Mouse (Mus musculus): ENCODE data around the gene Hexb. TPM values are rescaled to one million over a fixed set of nuclear protein-coding genes. Genes with fewer than 3 reads are reported as not detected.

Hexb gene
- polyA plus RNA-seq, 1 experiment from 2014 or later: 49.8 TPM

DNA sequence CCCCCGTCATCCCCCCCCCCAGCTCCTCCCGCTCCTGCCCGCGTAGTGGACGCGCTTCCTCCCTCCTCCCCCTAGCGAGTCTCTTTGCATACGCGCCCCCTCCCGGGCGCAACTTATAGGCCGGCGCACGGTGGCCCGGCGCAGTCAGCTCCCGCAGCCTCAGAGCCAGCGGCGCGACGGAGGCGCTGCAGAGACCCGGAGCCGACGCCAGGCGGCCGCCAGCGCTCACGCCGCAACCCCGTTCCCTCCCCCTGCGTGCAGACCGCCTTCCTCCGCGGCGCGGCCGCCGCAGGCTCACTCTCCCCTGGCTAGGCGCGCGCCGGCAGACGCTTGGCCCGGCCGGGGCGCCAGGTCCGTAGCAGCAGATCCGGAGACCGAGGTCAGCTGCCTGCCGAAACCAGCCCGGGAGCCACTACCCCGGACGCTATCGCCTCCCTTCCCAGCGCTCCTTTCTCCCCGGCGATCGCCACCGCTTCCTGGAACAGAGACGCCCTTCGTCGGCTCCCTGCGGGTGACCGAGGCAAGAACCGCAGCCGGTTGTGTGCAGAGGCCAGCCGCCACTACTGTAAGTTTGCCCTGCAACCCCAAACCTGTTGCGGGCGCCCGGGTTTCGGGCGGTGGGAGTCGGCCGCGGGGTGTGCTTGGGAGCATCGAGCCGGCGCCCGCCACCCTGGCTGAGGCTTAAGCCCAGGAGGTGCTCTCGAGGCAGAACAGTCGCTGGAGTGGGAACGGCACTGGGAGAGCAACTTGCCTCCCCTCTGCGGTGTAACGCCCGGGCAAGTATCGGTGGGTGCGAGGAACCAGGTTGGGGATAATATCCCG lies 43.0 kb upstream of the Hexb start, which contains the start of gene Enc1:
Gene Enc1, plus strand, starts transcription at position 141 of the 822 bp plus-strand sequence.
- 0% methylated on average over 66 of the region's 89 CpGs for WGBS
- peaks cover 42% of the 10 kb centered on the region for H3K4me1 ChIP-seq (ENCODE audit: control insufficient read depth, insufficient read depth, low read length)

DNA sequence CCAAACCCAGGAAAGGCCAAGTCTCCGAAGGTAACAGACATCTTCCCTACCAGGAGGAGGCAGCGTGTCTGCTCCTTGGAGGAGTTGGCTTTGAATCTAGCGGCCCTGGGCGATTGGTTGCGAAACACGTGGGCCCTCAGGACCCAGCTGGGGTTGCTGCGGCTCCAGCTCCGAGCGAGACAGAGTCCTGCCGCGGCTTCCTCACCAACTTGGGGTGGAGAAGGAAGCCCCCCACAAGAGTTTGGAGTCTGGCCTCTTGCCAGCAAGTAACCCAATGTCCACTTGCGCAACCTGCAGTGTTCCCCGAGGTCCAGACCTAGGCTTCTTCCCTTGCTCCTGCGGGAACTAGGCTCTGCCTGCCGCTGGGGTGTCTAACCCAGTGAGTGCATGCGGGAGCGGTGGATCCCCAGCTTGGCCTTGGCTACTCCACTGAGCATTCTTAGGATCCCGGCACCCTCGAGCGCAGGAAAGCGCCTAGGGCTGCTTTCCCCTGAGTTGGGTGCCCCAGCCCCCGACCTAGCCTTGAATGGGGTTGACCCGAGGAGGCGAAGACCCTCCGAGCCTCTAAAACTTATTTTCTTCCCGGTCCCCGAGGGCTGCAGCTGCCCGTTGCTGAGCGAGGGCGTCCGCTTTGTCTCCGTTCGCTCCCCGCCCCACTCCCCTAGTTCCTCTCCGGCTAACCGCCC lies 42.3 kb upstream of the Hexb start:
- Histone ChIP-seq H3K27me3 (ENCODE audit: control insufficient read depth, insufficient read depth, low read depth, low read length) (no peaks in the 10 kb centered on the region), H3K36me3 (ENCODE audit: control insufficient read depth, insufficient read depth, low read length) (peaks cover 1% of the 10 kb centered on the region; the same call in 1 of the 2 replicates), H3K4me1 (ENCODE audit: control insufficient read depth, insufficient read depth, low read length) (peaks cover 35% of the 10 kb centered on the region), H3K9me3 (replicated peaks; ENCODE audit: control insufficient read depth, low read length, poor library complexity, severe bottlenecking) (no peaks in the 10 kb centered on the region), H3K27ac (ENCODE audit: low read length) (peak overlapping the region; percentile 97), H3K4me2 (ENCODE audit: low read length) (peak overlapping the region; percentile 91), H3K9ac (ENCODE audit: low read depth, low read length) (peak overlapping the region; percentile 91), H3K4me3 (ENCODE audit: low read depth, low read length) (peak overlapping the region; percentile 94)
- ATAC-seq: peak; percentile 63
- WGBS: under 1% methylated on average over 34 of the region's 36 CpGs

More for the DNA sequence above, 43.0 kb upstream of the Hexb start, which contains the start of gene Enc1:
- Histone ChIP-seq H3K4me3 (ENCODE audit: low read depth, low read length) (peak within 1 kb of the TSS; percentile 94), H3K27ac (ENCODE audit: low read length) (peak within 1 kb of the TSS; percentile 97), H3K4me2 (ENCODE audit: low read length) (peak within 1 kb of the TSS; percentile 91), H3K9me3 (replicated peaks; ENCODE audit: control insufficient read depth, low read length, poor library complexity, severe bottlenecking) (no peaks in the 10 kb centered on the region), H3K36me3 (ENCODE audit: control insufficient read depth, insufficient read depth, low read length) (peaks cover 9% of the 10 kb centered on the region), H3K27me3 (ENCODE audit: control insufficient read depth, insufficient read depth, low read depth, low read length) (no peaks in the 10 kb centered on the region), H3K9ac (ENCODE audit: low read depth, low read length) (peak within 1 kb of the TSS; percentile 91)
- ATAC-seq: peak; percentile 91

DNA sequence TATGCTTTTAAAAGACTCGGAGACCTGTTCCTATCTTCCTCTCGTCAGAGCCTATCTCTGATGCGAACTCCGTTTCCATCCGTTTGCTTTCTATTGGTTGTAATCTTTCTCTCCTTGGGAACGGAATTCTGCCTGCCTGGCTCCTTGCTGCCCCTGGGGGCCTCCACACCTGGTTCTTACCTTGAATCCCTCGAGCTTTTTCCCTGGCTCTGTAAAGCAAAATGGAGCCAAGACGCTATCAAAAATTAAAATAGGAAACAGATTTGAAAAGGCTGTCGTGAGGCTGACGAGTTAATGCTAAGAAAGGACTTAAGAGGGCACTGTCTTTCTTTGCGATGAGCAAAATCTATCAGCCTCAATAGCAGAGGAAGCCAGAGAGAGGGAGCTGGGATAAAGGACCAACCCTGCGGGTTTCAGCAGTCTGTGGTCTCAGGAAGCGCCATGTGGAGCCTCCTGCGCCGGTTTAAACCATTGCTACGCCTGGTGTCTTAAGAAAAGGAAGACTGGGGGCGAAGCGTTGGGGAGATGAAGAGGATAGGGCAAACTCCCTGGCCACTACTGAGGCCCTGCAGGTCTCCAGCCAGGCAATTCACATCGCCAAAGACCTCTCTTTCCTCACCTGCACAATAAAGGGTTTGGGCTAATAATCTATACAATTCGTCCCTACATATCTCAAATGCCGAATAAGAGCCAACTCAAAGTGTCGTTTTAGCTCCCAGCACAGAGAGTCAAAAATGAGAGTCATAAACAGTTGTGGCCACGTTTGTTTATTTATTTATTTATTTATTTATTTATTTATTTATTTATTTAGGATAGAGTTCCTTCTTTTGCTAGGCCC lies 41.4 kb upstream of the Hexb start:
- Histone ChIP-seq H3K27me3 (ENCODE audit: control insufficient read depth, insufficient read depth, low read depth, low read length) (no peaks in the 10 kb centered on the region), H3K4me2 (ENCODE audit: low read length) (peak overlapping the region; percentile 91), H3K36me3 (ENCODE audit: control insufficient read depth, insufficient read depth, low read length) (no peaks in the 10 kb centered on the region), H3K4me3 (ENCODE audit: low read depth, low read length) (peak overlapping the region; percentile 94), H3K27ac (ENCODE audit: low read length) (peak overlapping the region; percentile 97), H3K4me1 (ENCODE audit: control insufficient read depth, insufficient read depth, low read length) (peaks cover 28% of the 10 kb centered on the region), H3K9ac (ENCODE audit: low read depth, low read length) (peak overlapping the region; percentile 55), H3K9me3 (replicated peaks; ENCODE audit: control insufficient read depth, low read length, poor library complexity, severe bottlenecking) (no peaks in the 10 kb centered on the region)
- ATAC-seq: peak; percentile 61
- WGBS: 3% methylated on average over 23 of the region's 23 CpGs

DNA sequence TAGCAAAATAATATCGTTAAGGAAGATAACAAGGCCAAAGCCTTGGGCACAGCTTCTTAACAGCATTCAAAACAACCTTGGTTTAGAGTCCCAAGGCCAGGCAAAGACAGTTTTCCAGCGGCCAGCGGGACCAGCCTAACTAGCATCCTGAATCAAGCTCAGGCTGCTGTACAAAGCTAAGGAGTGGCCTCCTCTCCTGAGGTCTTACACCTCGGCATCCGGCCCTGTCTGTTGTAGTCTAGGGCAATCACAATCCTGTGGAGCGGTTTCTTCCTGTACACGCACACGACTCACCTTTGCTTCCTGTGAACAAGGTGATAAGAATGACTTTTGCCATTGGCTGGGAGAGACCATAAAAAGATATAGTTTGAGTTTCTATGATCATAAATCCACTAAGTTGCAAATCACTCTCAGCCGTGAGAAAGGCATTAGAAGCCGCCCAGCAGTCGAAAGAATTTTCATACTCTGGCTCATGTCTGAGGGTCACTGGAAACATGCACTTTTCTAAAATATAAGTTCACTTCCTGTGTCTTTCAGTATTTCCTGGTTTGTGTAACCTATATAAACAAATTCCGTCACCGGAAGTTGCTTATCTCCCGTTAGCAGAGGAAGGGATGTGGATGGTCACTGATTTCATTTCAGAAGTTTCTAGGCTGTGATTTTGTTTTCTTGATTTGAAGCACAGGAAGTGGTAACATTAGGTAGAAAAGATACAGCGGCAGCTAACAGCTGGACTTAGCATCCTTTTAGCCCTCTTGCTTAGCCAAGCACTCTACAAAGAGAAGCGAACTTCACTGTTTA lies 40.2 kb upstream of the Hexb start:
- H3K27me3 ChIP-seq (ENCODE audit: control insufficient read depth, insufficient read depth, low read depth, low read length): no peaks in the 10 kb centered on the region
- H3K9me3 ChIP-seq (replicated peaks; ENCODE audit: control insufficient read depth, low read length, poor library complexity, severe bottlenecking): no peaks in the 10 kb centered on the region
- no peak overlapping the region for H3K4me2 ChIP-seq (ENCODE audit: low read length)
- H3K9ac ChIP-seq (ENCODE audit: low read depth, low read length): 0 out of 2 replicates have a peak overlapping the region, but pooled peaks have one; percentile 41
- H3K4me3 ChIP-seq (ENCODE audit: low read depth, low read length): no peak overlapping the region
- no peak for ATAC-seq
- WGBS: 55% methylated on average over 16 of the region's 16 CpGs
- H3K4me1 ChIP-seq (ENCODE audit: control insufficient read depth, insufficient read depth, low read length): peaks cover 22% of the 10 kb centered on the region
- H3K27ac ChIP-seq (ENCODE audit: low read length): peak overlapping the region; percentile 60; the same call in 1 of the 2 replicates
- H3K36me3 ChIP-seq (ENCODE audit: control insufficient read depth, insufficient read depth, low read length): no peaks in the 10 kb centered on the region

DNA sequence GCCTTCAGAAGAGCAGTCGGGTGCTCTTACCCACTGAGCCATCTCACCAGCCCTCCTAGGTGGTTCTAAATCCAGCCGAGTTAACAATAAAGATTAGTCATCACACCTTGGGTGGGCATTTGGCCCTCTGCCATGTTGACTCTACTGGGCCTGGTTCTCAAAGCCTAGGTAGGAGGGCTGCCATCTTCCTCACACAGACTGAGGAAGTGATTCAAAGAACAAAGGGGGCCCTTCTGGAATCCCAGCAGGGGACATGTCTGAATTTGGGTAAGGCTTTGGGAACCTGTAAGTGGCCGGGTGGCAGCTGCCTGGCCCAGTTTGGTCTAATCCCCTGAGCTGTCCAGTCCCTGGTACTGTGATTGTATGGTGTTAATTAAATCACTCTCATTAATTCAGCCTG lies 39.5 kb upstream of the Hexb start:
- ATAC-seq: no peak
- H3K4me1 ChIP-seq (ENCODE audit: control insufficient read depth, insufficient read depth, low read length): peaks cover 18% of the 10 kb centered on the region
- WGBS: 19% methylated on average over 3 of the region's 3 CpGs
- no peak overlapping the region for H3K27ac ChIP-seq (ENCODE audit: low read length)
- H3K36me3 ChIP-seq (ENCODE audit: control insufficient read depth, insufficient read depth, low read length): no peaks in the 10 kb centered on the region
- no peaks in the 10 kb centered on the region for H3K9me3 ChIP-seq (replicated peaks; ENCODE audit: control insufficient read depth, low read length, poor library complexity, severe bottlenecking)
- no peak overlapping the region for H3K4me2 ChIP-seq (ENCODE audit: low read length)
- no peak overlapping the region for H3K4me3 ChIP-seq (ENCODE audit: low read depth, low read length)
- no peaks in the 10 kb centered on the region for H3K27me3 ChIP-seq (ENCODE audit: control insufficient read depth, insufficient read depth, low read depth, low read length)
- no peak overlapping the region for H3K9ac ChIP-seq (ENCODE audit: low read depth, low read length)

DNA sequence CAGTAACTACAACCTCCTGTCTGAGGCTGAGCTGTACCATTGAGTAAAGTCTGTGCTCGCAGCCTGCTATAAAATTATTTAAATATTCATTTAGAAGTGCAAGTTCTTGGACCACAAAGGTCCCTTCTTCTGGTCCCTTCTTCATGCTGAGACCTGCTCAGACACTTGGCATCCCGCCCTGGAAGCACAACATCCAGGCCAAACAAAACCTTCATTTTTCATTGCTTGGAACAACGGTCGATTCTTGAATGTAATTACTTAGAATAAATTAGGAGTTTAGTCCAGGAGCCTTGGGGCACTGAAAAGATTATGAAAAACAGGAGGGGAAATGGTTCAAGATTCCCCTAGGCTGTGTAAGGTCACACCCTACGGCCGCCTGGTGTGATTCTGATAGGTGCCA lies 37.8 kb upstream of the Hexb start:
- peaks cover 18% of the 10 kb centered on the region for H3K4me1 ChIP-seq (ENCODE audit: control insufficient read depth, insufficient read depth, low read length)
- H3K9ac ChIP-seq (ENCODE audit: low read depth, low read length): no peak overlapping the region
- no peaks in the 10 kb centered on the region for H3K9me3 ChIP-seq (replicated peaks; ENCODE audit: control insufficient read depth, low read length, poor library complexity, severe bottlenecking)
- H3K27me3 ChIP-seq (ENCODE audit: control insufficient read depth, insufficient read depth, low read depth, low read length): no peaks in the 10 kb centered on the region
- H3K4me2 ChIP-seq (ENCODE audit: low read length): no peak overlapping the region
- H3K36me3 ChIP-seq (ENCODE audit: control insufficient read depth, insufficient read depth, low read length): no peaks in the 10 kb centered on the region
- no peak overlapping the region for H3K4me3 ChIP-seq (ENCODE audit: low read depth, low read length)
- no peak overlapping the region for H3K27ac ChIP-seq (ENCODE audit: low read length)
- WGBS: 50% methylated on average over 6 of the region's 6 CpGs
- no peak for ATAC-seq

DNA sequence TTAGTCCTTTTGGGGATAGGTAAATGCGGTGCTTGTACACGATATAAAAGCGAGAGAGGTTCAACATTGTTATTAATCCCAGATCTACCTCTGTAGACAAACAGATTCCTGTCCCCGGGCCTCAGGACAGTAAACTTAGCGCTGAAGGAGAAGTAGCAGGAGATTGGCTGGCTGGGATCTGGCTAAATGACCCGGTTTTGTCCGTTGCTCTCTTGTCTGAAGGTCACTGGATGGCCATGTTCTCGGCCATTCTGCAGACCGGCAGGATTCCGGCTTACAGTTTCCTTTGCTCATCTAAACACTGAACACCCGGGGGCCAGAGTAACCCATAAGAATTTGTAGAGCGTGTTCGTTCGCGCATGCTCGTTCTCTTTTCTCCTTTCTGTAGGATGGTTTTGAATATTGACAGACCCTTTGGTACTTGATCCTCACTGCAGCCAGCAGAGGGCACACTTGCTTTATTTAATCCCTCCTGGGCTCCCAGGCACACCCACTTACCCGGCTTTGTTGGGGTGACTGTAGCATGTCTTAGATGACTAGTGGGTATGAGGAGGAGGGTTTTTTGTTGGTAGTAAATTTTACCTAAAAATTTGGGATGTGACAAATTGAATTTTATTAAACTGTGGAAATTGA lies 36.7 kb upstream of the Hexb start:
- Histone ChIP-seq H3K27ac (ENCODE audit: low read length) (no peak overlapping the region), H3K36me3 (ENCODE audit: control insufficient read depth, insufficient read depth, low read length) (no peaks in the 10 kb centered on the region), H3K9me3 (replicated peaks; ENCODE audit: control insufficient read depth, low read length, poor library complexity, severe bottlenecking) (no peaks in the 10 kb centered on the region), H3K9ac (ENCODE audit: low read depth, low read length) (peak overlapping the region; percentile 58), H3K27me3 (ENCODE audit: control insufficient read depth, insufficient read depth, low read depth, low read length) (no peaks in the 10 kb centered on the region), H3K4me3 (ENCODE audit: low read depth, low read length) (peak overlapping the region; percentile 37), H3K4me1 (ENCODE audit: control insufficient read depth, insufficient read depth, low read length) (peaks cover 14% of the 10 kb centered on the region), H3K4me2 (ENCODE audit: low read length) (peak overlapping the region; percentile 63)
- 17% methylated on average over 17 of the region's 17 CpGs for WGBS
- peak; percentile 80 for ATAC-seq

DNA sequence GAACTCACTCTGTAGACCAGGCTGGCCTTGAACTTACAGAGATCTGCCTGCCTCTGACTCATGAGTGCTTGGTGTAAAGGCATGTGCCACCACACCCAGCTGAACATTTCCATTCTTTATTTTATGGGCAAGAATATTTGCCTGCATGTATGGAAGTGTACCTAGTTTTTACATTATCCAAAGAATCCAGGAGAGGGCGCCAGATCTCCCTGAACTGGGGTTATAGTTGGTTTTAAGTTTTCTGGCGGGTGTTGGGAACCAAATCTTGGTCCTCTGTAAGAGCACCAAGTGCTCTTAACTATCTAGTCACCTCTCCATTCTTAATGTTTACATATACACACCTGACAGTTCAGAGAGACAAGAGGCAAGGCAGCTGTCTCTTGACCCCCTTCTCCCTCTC lies 34.9 kb upstream of the Hexb start:
- Histone ChIP-seq H3K4me1 (ENCODE audit: control insufficient read depth, insufficient read depth, low read length) (peaks cover 6% of the 10 kb centered on the region), H3K4me3 (ENCODE audit: low read depth, low read length) (no peak overlapping the region), H3K27ac (ENCODE audit: low read length) (no peak overlapping the region), H3K9me3 (replicated peaks; ENCODE audit: control insufficient read depth, low read length, poor library complexity, severe bottlenecking) (no peaks in the 10 kb centered on the region), H3K27me3 (ENCODE audit: control insufficient read depth, insufficient read depth, low read depth, low read length) (no peaks in the 10 kb centered on the region), H3K9ac (ENCODE audit: low read depth, low read length) (no peak overlapping the region), H3K36me3 (ENCODE audit: control insufficient read depth, insufficient read depth, low read length) (no peaks in the 10 kb centered on the region), H3K4me2 (ENCODE audit: low read length) (no peak overlapping the region)
- ATAC-seq: no peak
- WGBS: 74% methylated on average over 2 of the region's 2 CpGs

All from midbrain, embryonic 16.5 days (tissue).